Mouse (Mus musculus) adrenal gland, adult (tissue): ENCODE results near the gene Men1.
A peak's percentile ranks its signal among the peaks of the same experiment; 100 is the strongest.

ENCODE experiments used
- DNase-seq, 2 experiments: peaks; one replicate each; pipeline ENCODE4 v3.0.0; 2022 to 2023; ENCODE audit warnings: low spot score in 1 of 2; ENCODE audit not compliant: inconsistent age in 2 of 2

The Men1 gene

DNA sequence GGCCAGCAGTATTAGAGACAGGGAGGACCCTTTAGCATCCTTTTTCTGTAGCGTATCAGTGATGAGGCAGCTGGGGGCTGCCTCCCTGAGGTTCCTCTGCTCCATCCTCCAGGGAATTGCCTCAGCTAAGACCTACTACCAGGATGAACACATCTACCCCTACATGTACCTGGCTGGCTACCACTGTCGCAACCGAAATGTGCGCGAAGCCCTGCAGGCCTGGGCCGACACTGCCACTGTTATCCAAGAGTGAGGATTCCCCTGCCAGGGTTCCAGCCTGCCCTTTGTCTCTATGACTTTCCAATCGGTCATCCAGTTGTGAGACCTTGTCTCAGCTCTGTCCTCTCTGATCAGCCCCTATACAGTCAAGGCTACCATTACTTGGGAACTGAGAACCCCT is 3.4 kb downstream of the Men1 start:
- DNase-seq = peak in 1 of 2 experiments; percentile 22

DNA sequence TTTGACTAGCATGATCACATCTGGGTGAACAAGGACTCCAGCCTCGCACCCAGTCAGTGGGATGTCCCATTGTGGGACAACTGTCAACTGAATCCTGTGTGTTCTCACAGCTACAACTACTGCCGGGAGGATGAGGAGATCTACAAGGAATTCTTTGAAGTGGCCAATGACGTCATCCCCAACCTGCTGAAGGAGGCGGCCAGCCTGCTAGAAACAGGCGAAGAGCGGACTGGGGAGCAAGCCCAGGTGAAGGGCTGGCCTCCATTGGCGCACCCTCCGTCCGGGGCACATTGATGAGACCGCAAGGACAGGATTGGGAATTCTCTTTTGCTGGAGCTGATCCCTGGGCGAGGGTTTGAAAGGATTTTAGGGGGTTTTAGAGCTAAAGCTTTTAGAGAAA is 3.9 kb downstream of the Men1 start:
- DNase-seq = peak in 1 of 2 experiments; percentile 28

DNA sequence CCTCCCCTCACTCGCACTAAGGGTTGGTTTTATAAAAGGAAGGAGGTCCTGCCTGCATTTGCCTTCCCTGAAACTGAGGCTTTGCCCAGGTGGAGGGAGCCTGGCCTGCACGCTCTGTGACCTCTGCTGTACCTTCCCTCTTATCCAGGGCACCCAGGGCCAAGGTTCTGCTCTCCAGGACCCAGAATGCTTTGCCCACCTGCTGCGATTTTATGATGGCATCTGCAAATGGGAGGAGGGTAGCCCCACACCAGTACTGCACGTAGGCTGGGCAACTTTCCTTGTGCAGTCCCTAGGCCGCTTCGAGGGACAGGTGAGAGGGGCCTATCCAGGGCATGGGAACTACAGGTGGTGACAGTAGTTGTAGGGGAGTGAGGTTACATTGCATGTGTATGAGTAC is 4.4 kb downstream of the Men1 start:
- peak in 1 of 2 experiments; percentile 30 for DNase-seq

DNA sequence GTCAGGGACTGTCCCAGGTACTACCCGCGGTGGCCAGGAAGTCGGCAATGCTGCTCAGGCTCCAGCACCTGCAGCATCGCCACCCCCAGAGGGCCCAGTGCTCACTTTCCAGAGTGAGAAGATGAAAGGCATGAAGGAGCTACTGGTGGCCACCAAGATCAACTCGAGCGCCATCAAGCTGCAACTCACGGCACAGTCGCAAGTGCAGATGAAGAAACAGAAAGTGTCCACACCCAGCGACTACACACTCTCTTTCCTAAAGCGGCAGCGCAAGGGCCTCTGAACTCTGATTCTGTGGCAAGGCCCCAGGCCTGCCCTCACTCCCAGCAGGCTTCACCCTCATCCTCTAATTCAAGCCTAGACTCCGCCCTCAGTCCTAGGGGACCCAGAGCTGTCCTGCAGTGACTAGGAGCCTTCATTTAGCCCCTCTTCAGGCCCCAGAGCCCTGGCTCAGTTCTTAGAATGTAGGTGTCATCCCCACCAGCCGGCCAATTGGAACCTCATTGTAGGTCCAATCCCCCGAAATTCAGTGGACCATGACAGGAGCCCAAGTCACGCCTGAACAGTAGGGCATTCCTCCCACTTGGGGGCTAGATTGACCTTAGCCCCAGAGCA is 5.2 kb downstream of the Men1 start:
- peak; percentile 51 to 71 for DNase-seq

DNA sequence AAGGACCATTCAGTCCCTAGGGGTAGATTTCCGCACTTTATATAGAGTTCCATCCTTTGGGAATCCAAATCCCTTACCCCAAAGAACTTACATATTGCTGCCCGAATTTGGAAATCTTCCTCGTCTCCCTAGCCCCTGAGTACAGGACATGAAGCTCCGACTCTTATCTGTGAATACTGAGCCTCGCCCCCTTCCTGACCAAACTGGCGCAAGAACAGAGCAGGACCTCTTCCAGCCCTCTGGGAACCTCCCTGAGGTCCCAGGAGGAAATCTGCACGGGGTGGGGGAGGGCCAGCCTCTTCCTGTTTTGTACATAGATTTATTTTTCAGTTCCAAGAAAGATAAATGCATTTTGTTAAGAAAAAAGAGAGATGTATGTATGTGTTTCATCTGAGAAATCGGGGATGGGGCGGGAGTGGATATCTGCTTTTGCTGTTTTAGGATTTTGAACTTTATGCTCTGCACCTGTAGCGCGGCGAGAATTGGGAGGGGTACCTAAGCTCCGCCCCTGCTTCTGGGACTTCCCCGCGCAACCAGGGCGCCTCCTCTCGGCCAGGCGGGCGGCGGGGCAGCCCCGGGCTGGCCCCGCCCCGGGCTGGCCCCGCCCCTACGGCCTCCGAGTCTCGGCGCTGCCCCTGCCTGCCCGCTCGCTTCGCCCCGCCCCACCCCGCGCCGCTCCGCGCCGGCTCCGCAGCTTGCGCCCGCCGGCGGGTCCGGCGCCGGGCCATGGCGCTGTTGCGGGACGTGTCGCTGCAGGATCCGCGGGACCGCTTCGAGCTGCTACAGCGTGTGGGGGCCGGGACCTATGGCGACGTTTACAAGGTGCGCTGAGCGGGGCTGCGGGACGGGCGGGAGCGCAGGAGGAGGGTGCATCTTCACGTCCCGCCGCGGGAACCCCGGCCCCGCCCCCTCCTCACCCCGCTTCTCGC is 6.0 kb downstream of the Men1 start, which contains the start of gene Map4k2:
Gene Map4k2 (plus strand): TSS at position 612 of the 929 bp plus-strand sequence.
- DNase-seq = peak; percentile 91 to 96

DNA sequence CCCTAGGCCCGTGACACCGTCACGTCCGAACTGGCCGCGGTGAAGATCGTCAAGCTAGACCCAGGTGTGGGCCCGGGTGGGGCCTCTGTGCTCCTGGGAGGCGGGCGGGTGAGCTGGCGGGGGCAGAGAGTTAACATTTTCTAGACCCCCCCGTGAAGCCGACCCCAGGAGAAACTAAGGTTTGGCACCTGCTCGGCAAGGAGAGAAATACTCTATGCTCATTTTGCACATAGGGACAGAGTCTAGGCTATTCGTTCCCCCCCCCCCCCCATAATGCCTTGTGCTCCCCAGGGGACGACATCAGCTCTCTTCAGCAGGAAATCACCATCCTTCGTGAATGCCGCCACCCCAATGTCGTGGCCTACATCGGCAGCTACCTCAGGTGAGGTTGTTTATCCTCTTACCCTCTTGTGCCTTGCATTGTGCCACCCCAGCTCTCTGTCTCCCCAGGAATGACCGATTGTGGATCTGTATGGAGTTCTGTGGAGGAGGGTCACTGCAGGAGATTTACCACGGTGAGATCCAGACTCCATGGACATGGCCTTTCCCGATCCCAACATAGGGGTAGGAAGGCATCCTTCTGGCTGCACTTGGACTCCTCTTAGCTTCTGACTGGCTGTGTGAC is 6.8 kb downstream of the Men1 start:
- DNase-seq = peak; percentile 38 to 65

DNA sequence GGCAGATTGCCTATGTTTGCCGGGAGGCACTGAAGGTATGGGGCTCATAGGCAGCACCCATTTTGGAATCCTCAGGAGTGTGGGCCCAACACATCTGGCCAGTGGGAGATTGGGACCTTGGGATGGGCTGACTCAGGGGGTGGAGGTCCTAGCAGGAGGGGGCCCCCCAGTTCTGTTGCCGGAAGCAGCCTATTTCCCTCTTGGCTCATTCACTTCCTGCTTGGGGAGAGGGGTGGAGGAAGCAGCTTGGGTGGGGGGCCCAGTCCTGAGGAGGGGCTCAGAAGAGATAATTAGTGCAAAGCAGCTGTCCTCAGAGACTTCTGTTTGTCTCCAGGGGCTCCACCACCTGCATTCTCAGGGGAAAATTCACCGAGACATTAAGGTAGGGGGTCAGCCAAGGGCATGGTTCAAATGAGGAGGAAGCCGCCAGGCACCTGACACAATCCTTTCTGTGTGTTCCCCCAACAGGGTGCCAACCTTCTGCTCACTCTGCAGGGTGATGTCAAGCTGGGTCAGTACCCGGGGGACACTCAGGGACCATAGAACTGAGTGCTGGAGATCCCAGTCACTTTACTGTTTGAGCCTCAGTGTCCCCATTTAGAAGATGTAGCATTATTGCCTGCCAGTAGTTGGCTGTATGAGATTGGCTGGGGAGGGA is 7.6 kb downstream of the Men1 start:
- DNase-seq = peak; percentile 29 to 63

DNA sequence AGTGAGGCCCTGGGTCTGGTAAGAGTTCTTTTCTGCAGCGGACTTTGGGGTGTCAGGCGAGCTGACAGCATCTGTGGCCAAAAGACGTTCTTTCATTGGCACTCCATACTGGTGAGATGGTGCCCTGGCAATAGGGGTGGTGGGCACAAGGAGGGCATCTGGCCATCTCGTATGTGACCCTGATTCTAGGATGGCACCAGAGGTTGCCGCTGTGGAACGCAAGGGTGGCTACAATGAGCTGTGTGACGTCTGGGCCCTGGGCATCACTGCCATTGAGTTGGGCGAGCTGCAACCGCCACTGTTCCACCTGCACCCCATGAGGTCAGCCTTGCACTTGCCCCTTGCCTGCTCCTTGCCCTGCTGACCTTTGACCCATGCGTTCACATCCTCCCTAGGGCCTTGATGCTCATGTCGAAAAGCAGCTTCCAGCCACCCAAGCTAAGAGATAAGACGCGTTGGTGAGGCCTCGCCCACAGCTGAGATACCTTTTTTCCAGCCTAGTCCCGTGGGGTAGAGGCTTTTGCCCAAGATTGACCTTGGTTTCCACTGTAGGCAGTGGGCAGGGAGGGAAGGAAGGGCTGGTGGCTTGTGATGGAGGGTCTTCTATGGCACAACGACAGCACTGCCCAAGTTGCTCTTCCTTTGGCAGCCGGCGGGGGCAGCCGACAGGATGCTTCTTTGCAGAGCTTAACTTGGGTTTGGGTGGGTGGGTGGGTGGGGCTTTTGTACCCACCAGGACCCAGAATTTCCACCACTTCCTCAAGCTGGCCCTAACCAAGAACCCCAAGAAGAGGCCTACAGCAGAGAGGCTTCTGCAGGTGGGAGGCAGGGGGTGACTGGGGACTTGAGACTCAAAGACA is 8.5 kb downstream of the Men1 start:
- DNase-seq = peak in 1 of 2 experiments; percentile 25

DNA sequence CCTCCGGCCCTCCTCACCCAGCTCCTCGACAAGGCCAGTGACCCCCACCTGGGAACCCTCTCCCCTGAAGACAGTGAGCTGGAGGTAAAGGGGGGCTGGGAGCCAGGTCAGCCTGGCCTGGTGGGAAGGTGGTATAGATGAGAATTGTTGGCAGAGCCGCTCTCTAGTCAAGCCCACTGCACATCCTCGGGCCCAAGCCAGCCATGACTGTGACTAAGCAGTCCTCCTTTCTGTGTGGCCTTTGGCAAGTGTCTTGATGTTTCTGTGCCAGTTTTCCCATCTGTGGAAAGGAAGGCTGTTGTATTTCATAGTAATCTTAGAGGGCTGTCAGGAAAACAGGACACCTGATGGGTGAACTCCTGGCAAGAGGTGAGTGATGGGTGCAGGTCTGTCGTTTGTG is 9.2 kb downstream of the Men1 start:
- DNase-seq = no peak

DNA sequence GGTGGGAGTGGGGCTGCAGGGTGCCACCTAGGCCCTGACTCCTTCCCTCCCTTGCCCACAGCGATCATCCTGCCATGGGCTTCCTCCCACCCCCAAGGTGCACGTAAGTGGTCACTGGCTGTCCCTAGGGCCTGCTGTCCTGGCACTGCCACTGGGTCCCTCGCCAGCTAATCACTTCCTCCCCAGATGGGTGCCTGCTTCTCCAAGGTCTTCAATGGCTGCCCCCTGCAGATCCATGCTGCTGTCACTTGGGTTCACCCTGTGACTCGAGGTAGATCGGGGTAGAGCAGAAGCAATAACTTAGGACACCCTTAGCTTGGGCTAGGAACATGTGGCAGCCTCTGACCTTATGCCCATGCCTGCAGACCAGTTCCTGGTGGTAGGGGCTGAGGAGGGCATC is 11.2 kb downstream of the Men1 start:
- no peak for DNase-seq

DNA sequence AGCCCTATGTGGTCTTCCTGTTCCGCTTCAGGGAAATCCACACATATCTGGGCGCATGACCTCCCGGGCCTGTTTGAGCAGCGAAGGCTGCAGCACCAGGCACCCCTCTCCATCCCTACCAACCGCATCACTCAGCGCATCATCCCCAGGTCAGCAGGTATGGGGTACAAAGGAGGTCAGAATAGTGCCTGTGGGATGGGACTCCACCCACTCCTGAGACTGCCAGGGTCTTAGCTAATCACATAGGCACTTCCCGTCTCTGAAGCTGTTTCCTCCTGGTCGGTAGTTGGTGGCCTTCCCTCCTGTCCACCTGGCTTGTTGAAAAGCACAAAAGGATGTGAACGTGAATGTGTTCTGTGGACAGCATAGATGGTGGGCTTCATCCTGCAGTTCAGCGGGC is 11.9 kb downstream of the Men1 start:
- DNase-seq = no peak

DNA sequence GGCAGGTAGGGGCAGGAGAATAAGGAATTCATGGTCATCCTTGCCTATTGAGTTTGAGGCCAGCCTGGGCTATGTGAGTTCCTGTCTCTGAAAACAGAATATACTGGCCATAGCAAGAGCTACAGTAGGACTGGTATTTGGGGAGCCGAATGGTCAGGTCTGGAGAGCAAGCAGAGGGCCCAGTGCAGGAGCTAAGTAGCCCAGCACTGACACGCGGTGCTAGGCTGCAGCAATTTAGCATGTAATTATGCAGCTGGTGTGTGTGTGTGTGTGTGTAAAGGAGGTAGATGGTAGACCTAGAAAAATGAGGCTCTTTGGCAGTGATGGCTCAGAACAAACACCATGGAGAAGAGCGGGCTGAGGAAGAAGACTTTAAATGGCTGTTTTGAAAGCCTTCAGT is 12.8 kb downstream of the Men1 start:
- DNase-seq = no peak

DNA sequence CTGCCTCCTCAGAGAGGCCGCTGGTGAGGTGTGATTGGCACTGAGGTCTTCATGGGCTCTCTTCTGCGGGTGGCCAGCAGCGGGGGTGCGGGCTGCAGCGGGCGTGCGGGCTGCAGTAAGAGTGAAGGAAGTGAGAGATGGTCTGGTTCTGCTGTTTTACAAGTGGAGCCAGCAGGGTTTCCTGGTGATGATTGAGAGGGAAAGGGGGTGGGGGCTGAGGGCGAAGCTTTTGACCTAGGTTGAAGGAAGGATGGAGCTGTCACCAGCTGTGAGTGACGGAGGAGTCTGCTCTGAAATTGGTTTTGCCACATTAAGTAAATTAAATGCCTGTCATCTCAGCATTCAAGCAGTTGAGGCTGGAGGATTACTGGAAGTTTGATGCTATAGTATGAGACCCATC is 13.9 kb downstream of the Men1 start:
- DNase-seq = no peak

DNA sequence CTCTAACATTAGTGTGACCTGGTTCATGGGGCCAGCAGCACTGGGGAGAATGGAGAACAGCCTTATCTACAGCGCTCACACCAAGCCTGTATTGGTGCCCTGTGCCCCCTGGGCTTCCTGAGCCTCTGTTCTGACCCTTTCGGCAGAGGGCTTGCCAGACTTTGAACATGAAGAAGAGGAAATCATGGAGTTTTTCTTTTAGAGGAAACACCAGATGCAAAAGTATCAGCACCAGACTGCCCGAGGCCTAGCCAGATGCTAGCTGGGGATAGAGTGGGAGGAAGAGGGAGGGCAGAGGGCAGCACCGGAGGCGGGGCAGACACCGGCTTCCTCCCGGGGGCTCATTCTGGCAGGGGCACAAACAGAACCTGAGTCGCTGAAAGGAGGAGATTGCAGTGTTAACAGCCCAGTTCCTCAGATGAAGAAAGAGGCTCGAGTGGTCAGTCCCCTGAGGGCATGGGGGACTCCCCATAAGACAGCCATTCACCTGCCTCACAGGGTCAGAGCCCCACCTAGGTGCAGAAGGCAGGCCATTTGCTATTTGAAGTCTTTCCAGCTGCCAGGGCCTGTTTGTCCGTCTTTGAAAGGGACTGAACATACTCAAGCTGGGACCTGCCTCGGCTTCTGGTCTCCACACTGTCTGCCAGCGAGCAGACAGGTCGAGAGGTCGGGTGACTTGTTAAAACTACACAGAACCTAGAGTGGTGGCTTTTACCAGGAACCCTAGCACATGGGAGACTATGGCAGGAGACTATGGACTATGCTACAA is 14.6 kb downstream of the Men1 start:
- peak; percentile 58 to 78 for DNase-seq

DNA sequence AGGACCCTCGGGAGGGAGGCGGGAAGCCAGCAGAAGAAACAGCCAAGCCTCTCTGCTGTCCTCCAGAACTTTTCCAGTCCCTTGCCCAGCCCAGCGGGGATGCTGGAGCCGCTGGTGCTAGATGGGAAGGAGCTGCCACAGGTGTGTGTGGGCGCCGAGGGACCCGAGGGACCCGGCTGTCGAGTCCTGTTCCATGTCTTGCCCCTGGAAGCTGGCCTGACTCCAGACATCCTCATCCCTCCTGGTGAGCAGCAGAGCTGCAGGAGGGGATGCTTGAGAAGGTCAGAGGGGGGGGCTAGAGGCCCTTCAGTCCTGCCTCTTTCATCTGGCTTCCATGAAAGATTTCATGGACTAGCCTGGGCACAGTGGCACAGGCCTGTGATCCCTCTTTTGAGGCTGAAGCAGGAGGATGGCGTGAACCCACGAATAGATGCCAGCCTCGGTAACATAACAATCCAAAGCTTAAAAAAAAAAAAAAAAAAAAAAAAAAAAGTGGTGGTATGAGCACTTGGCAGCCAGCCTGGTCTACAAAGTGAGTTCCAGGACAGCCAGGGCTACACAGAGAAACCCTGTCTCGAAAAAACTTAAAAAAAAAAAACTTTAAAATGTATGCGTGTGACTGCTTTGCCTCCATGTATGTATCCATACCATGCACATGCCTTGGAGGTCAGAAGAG is 16.8 kb downstream of the Men1 start:
- peak in 1 of 2 experiments; percentile 31 for DNase-seq

DNA sequence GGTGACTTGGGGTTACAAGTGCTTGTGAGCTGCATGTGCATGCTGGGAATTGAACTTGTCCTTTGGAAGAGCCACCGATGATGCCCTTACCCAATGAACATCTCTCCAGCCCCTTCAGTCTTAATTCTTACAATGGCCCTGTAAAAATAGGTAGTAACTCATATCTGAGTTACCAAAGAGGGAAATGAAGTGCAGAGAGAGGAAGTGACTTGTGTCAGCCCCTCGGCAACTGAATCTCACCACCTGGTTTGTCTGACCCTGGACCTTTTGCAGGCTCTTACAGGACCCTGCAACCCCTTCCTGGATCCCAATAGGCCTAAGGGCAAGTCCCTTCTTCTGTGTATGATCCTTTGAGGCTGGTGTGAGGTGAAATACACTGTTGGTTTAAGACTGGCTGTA is 17.3 kb downstream of the Men1 start:
- no peak for DNase-seq

DNA sequence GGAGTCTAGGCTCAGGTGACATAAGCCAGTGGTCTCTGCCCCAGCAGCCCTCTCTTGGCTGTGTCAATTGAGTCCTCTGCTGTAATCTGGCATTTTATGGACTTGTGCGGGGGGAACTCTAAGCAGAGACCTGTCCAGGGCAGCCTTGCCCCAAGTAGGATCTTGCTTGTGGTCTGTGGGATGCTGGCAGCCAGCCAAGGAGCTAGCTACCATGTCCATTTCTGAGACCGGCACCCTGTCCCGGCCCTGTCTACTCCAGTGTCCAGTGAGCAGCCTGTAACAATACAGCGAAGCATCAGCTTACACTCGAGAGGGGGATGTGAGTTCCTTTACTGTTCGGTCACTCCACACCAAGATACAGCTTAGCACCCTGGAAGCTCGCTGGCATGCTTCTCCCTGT is 19.3 kb downstream of the Men1 start:
- DNase-seq = no peak

DNA sequence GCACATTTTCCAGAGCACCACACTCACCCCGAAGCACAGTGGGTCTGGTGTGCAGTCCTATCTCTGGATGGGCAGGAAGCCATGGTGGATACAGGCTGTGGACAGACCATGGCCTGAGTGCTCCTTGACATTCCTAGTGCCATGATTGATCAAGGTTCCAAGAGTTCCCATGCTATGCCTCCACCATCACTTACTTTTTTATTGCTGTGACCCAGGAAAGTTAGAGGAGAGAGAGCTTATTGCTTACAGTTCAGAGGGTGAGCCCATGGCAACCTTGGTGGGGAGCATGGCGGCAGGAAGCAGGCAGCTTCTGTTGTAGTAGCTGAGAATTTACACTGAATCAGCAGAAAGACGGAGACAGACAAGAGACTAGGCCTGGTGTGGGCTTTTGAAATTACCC is 26.5 kb downstream of the Men1 start:
- DNase-seq = no peak

DNA sequence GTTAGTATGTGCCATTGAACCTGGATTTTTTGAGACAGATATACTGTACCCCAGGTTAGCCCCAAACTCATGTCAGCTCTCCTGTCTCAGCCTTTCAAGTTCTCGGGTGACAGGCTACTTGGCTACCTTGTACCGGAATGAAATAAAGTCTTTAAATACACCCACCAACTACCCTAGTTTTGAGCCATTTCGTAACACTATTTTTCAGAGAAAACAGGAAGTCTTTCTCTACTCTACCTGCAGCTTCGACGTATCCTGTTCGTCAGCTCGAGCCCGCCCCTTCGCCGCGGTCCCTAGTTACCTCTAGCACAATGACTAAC is 28.3 kb downstream of the Men1 start:
- DNase-seq = no peak
